Mouse (Mus musculus): ENCODE results near the gene Pex6. TPM values are rescaled to one million over a fixed set of nuclear protein-coding genes. Genes with fewer than 3 reads are reported as not detected.
"Not testable (repeated sequence)": the region's sequence is repeated elsewhere in the genome, so short reads cannot be mapped to it uniquely, and the experiment has no call there.

Gene Pex6
- polyA plus RNA-seq, 1 experiment from 2014 or later, result 17.1 TPM

DNA sequence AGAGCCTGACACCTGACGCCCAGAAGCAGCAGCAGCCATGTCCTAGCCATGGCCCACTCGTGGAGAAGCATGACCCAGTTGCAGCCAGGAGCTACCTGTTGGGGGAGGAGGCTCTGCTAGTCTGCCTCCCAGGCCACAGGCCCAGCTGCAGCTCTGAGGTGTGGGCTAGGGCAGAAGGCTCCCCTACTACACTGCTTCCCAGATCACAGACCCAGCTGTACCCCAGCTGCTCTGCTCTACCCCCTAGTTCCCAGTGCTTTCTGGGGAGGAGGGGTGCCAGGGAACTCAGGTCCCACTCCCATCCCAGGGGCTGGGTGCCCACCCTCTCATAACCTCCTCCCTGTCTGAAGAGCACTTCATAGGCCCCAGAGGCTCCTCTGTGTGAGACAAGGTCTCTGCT, 52.3 kb downstream of the Pex6 start, which contains the start of gene Ptcra:
TSS of gene Ptcra (minus strand) at position 169 of the 400 bp plus-strand sequence.
- WGBS, result 61% methylated on average over 2 of the region's 2 CpGs
- Histone ChIP-seq H3K4me1 (ENCODE audit: control insufficient read depth, insufficient read depth, low read length) (no peaks in the 10 kb centered on the region), H3K27ac (ENCODE audit: low read length) (no peak within 1 kb of the TSS), H3K4me2 (ENCODE audit: low read depth, low read length) (no peak within 1 kb of the TSS), H3K9ac (ENCODE audit: low read depth, low read length) (no peak within 1 kb of the TSS), H3K27me3 (replicated peaks; ENCODE audit: control insufficient read depth, insufficient read depth, low read length) (no peaks in the 10 kb centered on the region), H3K36me3 (ENCODE audit: control insufficient read depth, insufficient read depth, low read length) (no peaks in the 10 kb centered on the region), H3K9me3 (ENCODE audit: control insufficient read depth, low read length) (no peaks in the 10 kb centered on the region), H3K4me3 (ENCODE audit: low read length) (no peak within 1 kb of the TSS)
- no peak for ATAC-seq

- H3K36me3 ChIP-seq (ENCODE audit: control insufficient read depth, insufficient read depth, low read length); ATAC-seq; H3K27me3 ChIP-seq (replicated peaks; ENCODE audit: control insufficient read depth, insufficient read depth, low read length); H3K9ac ChIP-seq (ENCODE audit: low read depth, low read length); H3K4me2 ChIP-seq (ENCODE audit: low read depth, low read length); H3K9me3 ChIP-seq (ENCODE audit: control insufficient read depth, low read length); H3K27ac ChIP-seq (ENCODE audit: low read length); H3K4me1 ChIP-seq (ENCODE audit: control insufficient read depth, insufficient read depth, low read length); H3K4me3 ChIP-seq (ENCODE audit: low read length): not testable (repeated sequence)
- WGBS, result 67% methylated on average over 9 of the region's 9 CpGs
Measured at GRCm38 (mm10) chr17:46764916-46765315, 53.7 kb downstream of the Pex6 start.

GRCm38 (mm10) chr17:46767868-46768267, 56.6 kb downstream of the Pex6 start:
- Histone ChIP-seq H3K4me3 (ENCODE audit: low read length) (no peak overlapping the region), H3K4me1 (ENCODE audit: control insufficient read depth, insufficient read depth, low read length) (peaks cover 7% of the 10 kb centered on the region), H3K4me2 (ENCODE audit: low read depth, low read length) (no peak overlapping the region), H3K36me3 (ENCODE audit: control insufficient read depth, insufficient read depth, low read length) (no peaks in the 10 kb centered on the region), H3K27ac (ENCODE audit: low read length) (no peak overlapping the region), H3K9ac (ENCODE audit: low read depth, low read length) (no peak overlapping the region), H3K9me3 (ENCODE audit: control insufficient read depth, low read length) (no peaks in the 10 kb centered on the region), H3K27me3 (replicated peaks; ENCODE audit: control insufficient read depth, insufficient read depth, low read length) (no peaks in the 10 kb centered on the region)
- WGBS, result 45% methylated on average over 8 of the region's 8 CpGs
- no peak for ATAC-seq

GRCm38 (mm10) chr17:46770546-46770945, 59.3 kb downstream of the Pex6 start:
- Histone ChIP-seq H3K4me1 (ENCODE audit: control insufficient read depth, insufficient read depth, low read length) (peaks cover 12% of the 10 kb centered on the region), H3K4me3 (ENCODE audit: low read length) (no peak overlapping the region), H3K9ac (ENCODE audit: low read depth, low read length) (no peak overlapping the region), H3K4me2 (ENCODE audit: low read depth, low read length) (no peak overlapping the region), H3K27ac (ENCODE audit: low read length) (no peak overlapping the region), H3K27me3 (replicated peaks; ENCODE audit: control insufficient read depth, insufficient read depth, low read length) (no peaks in the 10 kb centered on the region), H3K9me3 (ENCODE audit: control insufficient read depth, low read length) (no peaks in the 10 kb centered on the region), H3K36me3 (ENCODE audit: control insufficient read depth, insufficient read depth, low read length) (0 out of 2 replicates have a peak, but pooled peaks cover 7% of the 10 kb centered on the region)
- ATAC-seq, result no peak
- 89% methylated on average over 11 of the region's 11 CpGs for WGBS

DNA sequence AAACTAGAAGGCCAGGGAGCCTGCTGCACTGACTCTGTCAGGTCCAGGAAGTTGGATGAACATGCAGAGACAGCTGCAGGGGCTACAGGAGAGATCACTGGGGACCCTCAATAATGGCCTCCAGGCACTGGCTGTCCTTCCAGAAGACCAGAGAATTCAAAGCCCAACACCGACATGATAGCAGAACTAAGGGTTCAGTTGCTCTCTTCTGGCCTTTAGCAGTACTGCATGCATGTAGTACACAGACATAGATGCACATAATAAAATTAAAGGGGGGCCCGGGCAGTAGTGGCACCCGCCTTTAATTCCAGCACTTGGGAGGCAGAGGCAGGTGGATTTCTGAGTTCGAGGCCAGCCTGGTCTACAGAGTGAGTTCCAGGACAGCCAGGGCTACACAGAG, 59.8 kb downstream of the Pex6 start:
- WGBS, result 83% methylated on average over 4 of the region's 4 CpGs
- H3K27ac ChIP-seq (ENCODE audit: low read length), result no peak overlapping the region
- ATAC-seq, result no peak

GRCm38 (mm10) chr17:46771616-46772015, 60.4 kb downstream of the Pex6 start:
- no peaks in the 10 kb centered on the region for H3K9me3 ChIP-seq (ENCODE audit: control insufficient read depth, low read length)
- ATAC-seq, result no peak
- peak overlapping the region; percentile 91 for H3K9ac ChIP-seq (ENCODE audit: low read depth, low read length)
- peak overlapping the region; percentile 88 for H3K4me3 ChIP-seq (ENCODE audit: low read length)
- H3K36me3 ChIP-seq (ENCODE audit: control insufficient read depth, insufficient read depth, low read length), result peaks cover 14% of the 10 kb centered on the region; the same call in 1 of the 2 replicates
- H3K4me2 ChIP-seq (ENCODE audit: low read depth, low read length), result peak overlapping the region; percentile 75
- H3K27ac ChIP-seq (ENCODE audit: low read length), result peak overlapping the region; percentile 65
- WGBS, result 50% methylated on average over 17 of the region's 17 CpGs
- H3K4me1 ChIP-seq (ENCODE audit: control insufficient read depth, insufficient read depth, low read length), result peaks cover 12% of the 10 kb centered on the region
- H3K27me3 ChIP-seq (replicated peaks; ENCODE audit: control insufficient read depth, insufficient read depth, low read length), result no peaks in the 10 kb centered on the region

More for the DNA sequence above, 59.8 kb downstream of the Pex6 start:
- Histone ChIP-seq H3K9me3 (ENCODE audit: control insufficient read depth, low read length) (no peaks in the 10 kb centered on the region), H3K36me3 (ENCODE audit: control insufficient read depth, insufficient read depth, low read length) (peaks cover 8% of the 10 kb centered on the region; the same call in 1 of the 2 replicates), H3K27me3 (replicated peaks; ENCODE audit: control insufficient read depth, insufficient read depth, low read length) (no peaks in the 10 kb centered on the region), H3K9ac (ENCODE audit: low read depth, low read length) (no peak overlapping the region), H3K4me3 (ENCODE audit: low read length) (no peak overlapping the region), H3K4me2 (ENCODE audit: low read depth, low read length) (no peak overlapping the region), H3K4me1 (ENCODE audit: control insufficient read depth, insufficient read depth, low read length) (peaks cover 12% of the 10 kb centered on the region)

- no peak for ATAC-seq
- Histone ChIP-seq H3K4me3 (ENCODE audit: low read length) (peak overlapping the region; percentile 88), H3K9ac (ENCODE audit: low read depth, low read length) (peak overlapping the region; percentile 91), H3K4me1 (ENCODE audit: control insufficient read depth, insufficient read depth, low read length) (peaks cover 12% of the 10 kb centered on the region), H3K27me3 (replicated peaks; ENCODE audit: control insufficient read depth, insufficient read depth, low read length) (no peaks in the 10 kb centered on the region), H3K27ac (ENCODE audit: low read length) (peak overlapping the region; percentile 65), H3K36me3 (ENCODE audit: control insufficient read depth, insufficient read depth, low read length) (peaks cover 14% of the 10 kb centered on the region; the same call in 1 of the 2 replicates), H3K4me2 (ENCODE audit: low read depth, low read length) (peak overlapping the region; percentile 75), H3K9me3 (ENCODE audit: control insufficient read depth, low read length) (no peaks in the 10 kb centered on the region)
- 4% methylated on average over 5 of the region's 5 CpGs for WGBS
Measured at GRCm38 (mm10) chr17:46772038-46772403, 60.8 kb downstream of the Pex6 start.

GRCm38 (mm10) chr17:46772404-46773277, 61.4 kb downstream of the Pex6 start, which contains the start of gene 2310039H08Rik:
Gene 2310039H08Rik (plus strand): TSS chr17:46772635.
- Histone ChIP-seq H3K4me1 (ENCODE audit: control insufficient read depth, insufficient read depth, low read length) (peaks cover 12% of the 10 kb centered on the region), H3K9ac (ENCODE audit: low read depth, low read length) (peak within 1 kb of the TSS; percentile 91), H3K27ac (ENCODE audit: low read length) (peak within 1 kb of the TSS; percentile 90), H3K4me2 (ENCODE audit: low read depth, low read length) (peak within 1 kb of the TSS; percentile 75), H3K9me3 (ENCODE audit: control insufficient read depth, low read length) (no peaks in the 10 kb centered on the region), H3K27me3 (replicated peaks; ENCODE audit: control insufficient read depth, insufficient read depth, low read length) (no peaks in the 10 kb centered on the region), H3K4me3 (ENCODE audit: low read length) (peak within 1 kb of the TSS; percentile 88), H3K36me3 (ENCODE audit: control insufficient read depth, insufficient read depth, low read length) (peaks cover 17% of the 10 kb centered on the region; the same call in 1 of the 2 replicates)
- 0% methylated on average over 50 of the region's 50 CpGs for WGBS
- ATAC-seq, result peak; percentile 92

- peaks cover 12% of the 10 kb centered on the region for H3K4me1 ChIP-seq (ENCODE audit: control insufficient read depth, insufficient read depth, low read length)
- WGBS, result 10% methylated on average over 19 of the region's 20 CpGs
- peak overlapping the region; percentile 88 for H3K4me3 ChIP-seq (ENCODE audit: low read length)
- peak overlapping the region; percentile 91 for H3K9ac ChIP-seq (ENCODE audit: low read depth, low read length)
- H3K27ac ChIP-seq (ENCODE audit: low read length), result peak overlapping the region; percentile 90
- H3K27me3 ChIP-seq (replicated peaks; ENCODE audit: control insufficient read depth, insufficient read depth, low read length), result no peaks in the 10 kb centered on the region
- peak; percentile 47 for ATAC-seq
- peak overlapping the region; percentile 75 for H3K4me2 ChIP-seq (ENCODE audit: low read depth, low read length)
- peaks cover 25% of the 10 kb centered on the region; the same call in 1 of the 2 replicates for H3K36me3 ChIP-seq (ENCODE audit: control insufficient read depth, insufficient read depth, low read length)
- H3K9me3 ChIP-seq (ENCODE audit: control insufficient read depth, low read length), result no peaks in the 10 kb centered on the region
Measured at GRCm38 (mm10) chr17:46773278-46774130, 62.2 kb downstream of the Pex6 start.

Measured in intestine, embryonic 16.5 days (tissue).